Mouse (Mus musculus) heart, embryonic 13.5 days (tissue): ENCODE measurements around the gene Slc9a3r1. TPM values are rescaled to one million over a fixed set of nuclear protein-coding genes. Genes with fewer than 3 reads are reported as not detected.
A peak's percentile ranks its signal among the peaks of the same experiment; 100 is the strongest.

ENCODE experiments used
- ATAC-seq: fragments of 200-750 bp; cut with Nextera tagmentation; 2 replicates; pipeline ENCODE4 v1.8.0; 2017; ENCODE audit warnings: moderate TSS enrichment; ENCODE audit not compliant: insufficient number of reproducible peaks, low FRiP score, low TSS enrichment; ENCODE audit errors: extremely low read depth
- H3K27ac ChIP-seq: fragments of 300-500 bp; sonication (generic); replicated peaks from 2 replicates; pipeline ENCODE4 v1.5.1; 2015; ENCODE audit warnings: moderate library complexity, mild to moderate bottlenecking, inconsistent platforms
- H3K27me3 ChIP-seq: fragments of 300-500 bp; sonication (generic); replicated peaks from 2 replicates; pipeline ENCODE4 v1.6.1; 2015; ENCODE audit warnings: mild to moderate bottlenecking, inconsistent platforms
- H3K36me3 ChIP-seq: fragments of 300-500 bp; sonication (generic); 2 replicates; pipeline ENCODE4 v1.6.1; 2015; ENCODE audit warnings: mild to moderate bottlenecking, inconsistent platforms
- H3K4me1 ChIP-seq: fragments of 300-500 bp; sonication (generic); 2 replicates; pipeline ENCODE4 v1.6.1; 2015; ENCODE audit warnings: inconsistent platforms
- H3K4me2 ChIP-seq: fragments of 300-500 bp; sonication (generic); 2 replicates; pipeline ENCODE4 v1.6.1; 2015; ENCODE audit warnings: inconsistent platforms, mild to moderate bottlenecking, moderate library complexity
- H3K4me3 ChIP-seq: fragments of 300-500 bp; sonication (generic); 2 replicates; pipeline ENCODE4 v1.5.1; 2015; ENCODE audit warnings: moderate library complexity, mild to moderate bottlenecking, inconsistent platforms
- H3K9ac ChIP-seq: fragments of 300-500 bp; sonication (generic); 2 replicates; pipeline ENCODE4 v1.6.1; 2015; ENCODE audit warnings: inconsistent platforms, mild to moderate bottlenecking, moderate library complexity
- H3K9me3 ChIP-seq: fragments of 300-500 bp; sonication (generic); 2 replicates; pipeline ENCODE4 v1.6.1; 2016; ENCODE audit warnings: inconsistent platforms
- WGBS: fragments of 180-500 bp; shearing (Covaris S2); methylation state at CpG from one replicate; pipeline ENCODE4 v1.1.7; 2015; ENCODE audit warnings: mixed read lengths; 5-methylcytosine and 5-hydroxymethylcytosine counted together
- polyA plus RNA-seq: library from polyadenylated mRNA; unstranded; fragments of >200 nt; fragmentation: Nextera tagmentation; extraction: Ambion mirVana; gene quantifications from 2 replicates; pipeline ENCODE4 v1.2.1, GENCODE M21; 2015

Gene Slc9a3r1
- polyA plus RNA-seq, 1 experiment from 2014 or later: 23.1 TPM

GRCm38 (mm10) chr11:115194693-115195092 lies 31.6 kb downstream of the Slc9a3r1 start:
- Histone ChIP-seq H3K4me2 (no peak overlapping the region), H3K36me3 (peaks cover 29% of the 10 kb centered on the region), H3K4me3 (no peak overlapping the region), H3K9ac (no peak overlapping the region), H3K27ac (no peak overlapping the region), H3K27me3 (no peaks in the 10 kb centered on the region), H3K4me1 (peaks cover 19% of the 10 kb centered on the region), H3K9me3 (no peaks in the 10 kb centered on the region)
- WGBS: 39% methylated on average over 6 of the region's 6 CpGs
- ATAC-seq: no peak

GRCm38 (mm10) chr11:115195933-115196332 lies 32.8 kb downstream of the Slc9a3r1 start:
- Histone ChIP-seq H3K4me3 (no peak overlapping the region), H3K9me3 (no peaks in the 10 kb centered on the region), H3K27me3 (no peaks in the 10 kb centered on the region), H3K4me2 (no peak overlapping the region), H3K4me1 (peaks cover 19% of the 10 kb centered on the region), H3K9ac (no peak overlapping the region), H3K36me3 (peaks cover 25% of the 10 kb centered on the region), H3K27ac (no peak overlapping the region)
- no peak for ATAC-seq
- WGBS: 16% methylated on average over 5 of the region's 5 CpGs

GRCm38 (mm10) chr11:115197558-115197957 lies 34.4 kb downstream of the Slc9a3r1 start:
- WGBS: 60% methylated on average over 8 of the region's 8 CpGs
- Histone ChIP-seq H3K4me2 (no peak overlapping the region), H3K36me3 (peaks cover 31% of the 10 kb centered on the region), H3K4me1 (peaks cover 12% of the 10 kb centered on the region), H3K9ac (no peak overlapping the region), H3K27ac (no peak overlapping the region), H3K27me3 (peaks cover under 1% of the 10 kb centered on the region; the same call in 1 of the 2 replicates), H3K4me3 (no peak overlapping the region), H3K9me3 (no peaks in the 10 kb centered on the region)
- no peak for ATAC-seq

- H3K4me1 ChIP-seq: peaks cover 12% of the 10 kb centered on the region
- no peak overlapping the region for H3K9ac ChIP-seq
- H3K4me2 ChIP-seq: no peak overlapping the region
- WGBS: 63% methylated on average over 12 of the region's 12 CpGs
- H3K27ac ChIP-seq: no peak overlapping the region
- no peak overlapping the region for H3K4me3 ChIP-seq
- no peaks in the 10 kb centered on the region for H3K9me3 ChIP-seq
- no peak for ATAC-seq
- peaks cover 14% of the 10 kb centered on the region; the same call in 1 of the 2 replicates for H3K27me3 ChIP-seq
- peaks cover 35% of the 10 kb centered on the region for H3K36me3 ChIP-seq
Observed at GRCm38 (mm10) chr11:115198932-115199384, 35.8 kb downstream of the Slc9a3r1 start.

- H3K4me3 ChIP-seq: no peak overlapping the region
- WGBS: 90% methylated on average over 4 of the region's 4 CpGs
- H3K27ac ChIP-seq: no peak overlapping the region
- H3K4me2 ChIP-seq: no peak overlapping the region
- no peaks in the 10 kb centered on the region for H3K9me3 ChIP-seq
- H3K4me1 ChIP-seq: peaks cover 8% of the 10 kb centered on the region
- H3K36me3 ChIP-seq: peaks cover 42% of the 10 kb centered on the region
- no peak overlapping the region for H3K9ac ChIP-seq
- H3K27me3 ChIP-seq: peaks cover 25% of the 10 kb centered on the region; the same call in 1 of the 2 replicates
- ATAC-seq: no peak
Observed at GRCm38 (mm10) chr11:115200520-115200919, 37.4 kb downstream of the Slc9a3r1 start.

GRCm38 (mm10) chr11:115202316-115202715 lies 39.2 kb downstream of the Slc9a3r1 start:
- no peak for ATAC-seq
- H3K27ac ChIP-seq: no peak overlapping the region
- H3K4me1 ChIP-seq: no peaks in the 10 kb centered on the region
- H3K36me3 ChIP-seq: peaks cover 55% of the 10 kb centered on the region
- peaks cover 43% of the 10 kb centered on the region for H3K27me3 ChIP-seq
- no peak overlapping the region for H3K4me2 ChIP-seq
- no peak overlapping the region for H3K9ac ChIP-seq
- H3K4me3 ChIP-seq: no peak overlapping the region
- WGBS: 16% methylated on average over 12 of the region's 12 CpGs
- no peaks in the 10 kb centered on the region for H3K9me3 ChIP-seq

GRCm38 (mm10) chr11:115202756-115203155 lies 39.6 kb downstream of the Slc9a3r1 start:
- no peak for ATAC-seq
- WGBS: 88% methylated on average over 9 of the region's 9 CpGs
- no peak overlapping the region for H3K4me2 ChIP-seq
- H3K27ac ChIP-seq: no peak overlapping the region
- H3K4me1 ChIP-seq: no peaks in the 10 kb centered on the region
- no peak overlapping the region for H3K4me3 ChIP-seq
- peaks cover 57% of the 10 kb centered on the region for H3K36me3 ChIP-seq
- no peaks in the 10 kb centered on the region for H3K9me3 ChIP-seq
- H3K27me3 ChIP-seq: peaks cover 47% of the 10 kb centered on the region
- no peak overlapping the region for H3K9ac ChIP-seq

- H3K9ac ChIP-seq: no peak overlapping the region
- no peaks in the 10 kb centered on the region for H3K9me3 ChIP-seq
- no peak for ATAC-seq
- H3K4me2 ChIP-seq: no peak overlapping the region
- H3K4me1 ChIP-seq: peaks cover 17% of the 10 kb centered on the region
- no peak overlapping the region for H3K4me3 ChIP-seq
- WGBS: 72% methylated on average over 12 of the region's 12 CpGs
- H3K27ac ChIP-seq: no peak overlapping the region
- peaks cover 50% of the 10 kb centered on the region for H3K36me3 ChIP-seq
- H3K27me3 ChIP-seq: peaks cover 65% of the 10 kb centered on the region
Observed at GRCm38 (mm10) chr11:115208126-115208525, 45.0 kb downstream of the Slc9a3r1 start.

GRCm38 (mm10) chr11:115208776-115209732 lies 45.9 kb downstream of the Slc9a3r1 start:
- peaks cover 17% of the 10 kb centered on the region for H3K4me1 ChIP-seq

GRCm38 (mm10) chr11:115209958-115210357 lies 46.8 kb downstream of the Slc9a3r1 start:
- peaks cover 23% of the 10 kb centered on the region for H3K4me1 ChIP-seq
- ATAC-seq: no peak
- 0 out of 2 replicates have a peak overlapping the region, but pooled peaks have one; percentile 47 for H3K9ac ChIP-seq
- no peak overlapping the region for H3K4me2 ChIP-seq
- H3K4me3 ChIP-seq: no peak overlapping the region
- peaks cover 45% of the 10 kb centered on the region for H3K36me3 ChIP-seq
- peaks cover 57% of the 10 kb centered on the region for H3K27me3 ChIP-seq
- no peaks in the 10 kb centered on the region for H3K9me3 ChIP-seq
- no peak overlapping the region for H3K27ac ChIP-seq
- WGBS: 74% methylated on average over 7 of the region's 7 CpGs

More at GRCm38 (mm10) chr11:115208776-115209732, 45.9 kb downstream of the Slc9a3r1 start:
- WGBS: 76% methylated on average over 25 of the region's 25 CpGs
- H3K9me3 ChIP-seq: no peaks in the 10 kb centered on the region
- H3K27me3 ChIP-seq: peaks cover 61% of the 10 kb centered on the region
- no peak overlapping the region for H3K9ac ChIP-seq
- no peak overlapping the region for H3K4me3 ChIP-seq
- no peak overlapping the region for H3K4me2 ChIP-seq
- H3K27ac ChIP-seq: no peak overlapping the region
- ATAC-seq: no peak
- peaks cover 46% of the 10 kb centered on the region for H3K36me3 ChIP-seq

GRCm38 (mm10) chr11:115212116-115212515 lies 49.0 kb downstream of the Slc9a3r1 start:
- Histone ChIP-seq H3K4me2 (no peak overlapping the region), H3K27me3 (peaks cover 36% of the 10 kb centered on the region), H3K36me3 (peaks cover 32% of the 10 kb centered on the region), H3K4me3 (no peak overlapping the region), H3K9ac (no peak overlapping the region), H3K27ac (no peak overlapping the region), H3K4me1 (peaks cover 30% of the 10 kb centered on the region), H3K9me3 (no peaks in the 10 kb centered on the region)
- WGBS: 59% methylated on average over 13 of the region's 13 CpGs
- ATAC-seq: no peak
